Mouse (Mus musculus): ENCODE results near the gene Alcam. TPM values are rescaled to one million over a fixed set of nuclear protein-coding genes. Genes with fewer than 3 reads are reported as not detected.

Gene Alcam
- polyA plus RNA-seq, 1 experiment from 2014 or later = 64.0 TPM

DNA sequence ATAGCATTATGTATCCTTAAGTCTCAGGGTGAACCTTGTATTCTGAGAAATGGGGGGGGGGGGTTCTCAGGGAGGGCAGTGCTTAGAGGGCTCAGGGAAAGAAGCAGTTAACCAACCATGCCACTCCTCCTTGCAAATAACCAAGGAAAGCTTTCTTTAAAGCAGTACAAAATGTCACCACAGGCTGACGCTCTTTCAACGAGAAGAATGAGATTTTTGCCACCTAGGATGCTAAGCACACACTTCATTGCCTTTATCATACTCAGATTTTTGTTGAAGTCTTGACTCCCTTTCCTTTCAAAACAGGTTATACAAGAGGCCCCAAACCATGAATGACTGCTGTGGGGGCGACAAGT lies 4.0 kb downstream of the Alcam start:
- 2% methylated on average over 3 of the region's 3 CpGs for WGBS
- no peak for ATAC-seq (ENCODE audit: low read depth)

GRCm38 (mm10) chr16:52445984-52446383 lies 7.9 kb downstream of the Alcam start:
- WGBS = 93% methylated on average over 3 of the region's 3 CpGs
- H3K4me2 ChIP-seq (ENCODE audit: low read depth, low read length) = no peak overlapping the region
- H3K9ac ChIP-seq (replicated peaks; ENCODE audit: low read depth, low read length) = no peak overlapping the region
- no peaks in the 10 kb centered on the region for H3K27me3 ChIP-seq (ENCODE audit: control insufficient read depth, insufficient read depth, low read length)
- no peak for ATAC-seq (ENCODE audit: low read depth)
- H3K9me3 ChIP-seq (ENCODE audit: control insufficient read depth, low read length) = no peaks in the 10 kb centered on the region
- H3K27ac ChIP-seq (ENCODE audit: low read depth, low read length) = no peak overlapping the region
- H3K4me1 ChIP-seq (ENCODE audit: control insufficient read depth, insufficient read depth, low read length) = no peaks in the 10 kb centered on the region
- no peaks in the 10 kb centered on the region for H3K36me3 ChIP-seq (ENCODE audit: control insufficient read depth, insufficient read depth, low read length)
- no peak overlapping the region for H3K4me3 ChIP-seq (ENCODE audit: low read depth, low read length)

More for the DNA sequence above, 4.0 kb downstream of the Alcam start:
- Histone ChIP-seq H3K36me3 (ENCODE audit: control insufficient read depth, insufficient read depth, low read length) (no peaks in the 10 kb centered on the region), H3K27me3 (ENCODE audit: control insufficient read depth, insufficient read depth, low read length) (peaks cover 2% of the 10 kb centered on the region; the same call in 1 of the 2 replicates), H3K4me3 (ENCODE audit: low read depth, low read length) (peak overlapping the region; percentile 66), H3K4me1 (ENCODE audit: control insufficient read depth, insufficient read depth, low read length) (peaks cover 10% of the 10 kb centered on the region; the same call in 1 of the 2 replicates), H3K9me3 (ENCODE audit: control insufficient read depth, low read length) (no peaks in the 10 kb centered on the region), H3K9ac (replicated peaks; ENCODE audit: low read depth, low read length) (peak overlapping the region; percentile 62; the same call in 1 of the 2 replicates), H3K4me2 (ENCODE audit: low read depth, low read length) (peak overlapping the region; percentile 73), H3K27ac (ENCODE audit: low read depth, low read length) (peak overlapping the region; percentile 29; the same call in 1 of the 2 replicates)

- no peak overlapping the region for H3K27ac ChIP-seq (ENCODE audit: low read depth, low read length)
- H3K9me3 ChIP-seq (ENCODE audit: control insufficient read depth, low read length) = no peaks in the 10 kb centered on the region
- H3K4me1 ChIP-seq (ENCODE audit: control insufficient read depth, insufficient read depth, low read length) = no peaks in the 10 kb centered on the region
- no peak overlapping the region for H3K4me2 ChIP-seq (ENCODE audit: low read depth, low read length)
- ATAC-seq (ENCODE audit: low read depth) = no peak
- WGBS = 61% methylated on average over 9 of the region's 9 CpGs
- H3K9ac ChIP-seq (replicated peaks; ENCODE audit: low read depth, low read length) = no peak overlapping the region
- no peaks in the 10 kb centered on the region for H3K36me3 ChIP-seq (ENCODE audit: control insufficient read depth, insufficient read depth, low read length)
- H3K27me3 ChIP-seq (ENCODE audit: control insufficient read depth, insufficient read depth, low read length) = no peaks in the 10 kb centered on the region
- H3K4me3 ChIP-seq (ENCODE audit: low read depth, low read length) = no peak overlapping the region
Measured at GRCm38 (mm10) chr16:52443635-52444505, 10.0 kb downstream of the Alcam start.

DNA sequence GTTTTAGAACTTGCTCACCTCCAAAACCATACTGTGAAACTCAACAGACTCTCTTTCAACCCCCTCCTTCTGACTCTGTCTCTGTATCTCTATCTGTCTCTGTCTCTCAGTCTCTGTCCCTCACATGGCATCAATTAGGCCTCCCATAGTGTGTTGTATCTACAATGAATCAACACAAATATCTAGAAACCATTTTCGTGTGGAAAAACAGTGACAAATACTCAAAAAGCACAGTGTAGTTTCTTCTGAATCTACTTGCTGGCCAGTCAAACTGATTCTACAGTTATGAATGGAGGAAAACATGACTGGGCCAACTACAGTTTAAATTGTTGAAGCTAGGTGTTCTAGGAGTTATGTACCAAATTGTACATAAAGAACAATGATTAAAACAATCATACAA lies 10.8 kb downstream of the Alcam start:
- WGBS = 75% methylated on average over 1 of the region's 1 CpGs
- Histone ChIP-seq H3K27ac (ENCODE audit: low read depth, low read length) (no peak overlapping the region), H3K27me3 (ENCODE audit: control insufficient read depth, insufficient read depth, low read length) (no peaks in the 10 kb centered on the region), H3K9ac (replicated peaks; ENCODE audit: low read depth, low read length) (no peak overlapping the region), H3K4me3 (ENCODE audit: low read depth, low read length) (no peak overlapping the region), H3K9me3 (ENCODE audit: control insufficient read depth, low read length) (no peaks in the 10 kb centered on the region), H3K36me3 (ENCODE audit: control insufficient read depth, insufficient read depth, low read length) (no peaks in the 10 kb centered on the region), H3K4me1 (ENCODE audit: control insufficient read depth, insufficient read depth, low read length) (no peaks in the 10 kb centered on the region), H3K4me2 (ENCODE audit: low read depth, low read length) (no peak overlapping the region)
- no peak for ATAC-seq (ENCODE audit: low read depth)

DNA sequence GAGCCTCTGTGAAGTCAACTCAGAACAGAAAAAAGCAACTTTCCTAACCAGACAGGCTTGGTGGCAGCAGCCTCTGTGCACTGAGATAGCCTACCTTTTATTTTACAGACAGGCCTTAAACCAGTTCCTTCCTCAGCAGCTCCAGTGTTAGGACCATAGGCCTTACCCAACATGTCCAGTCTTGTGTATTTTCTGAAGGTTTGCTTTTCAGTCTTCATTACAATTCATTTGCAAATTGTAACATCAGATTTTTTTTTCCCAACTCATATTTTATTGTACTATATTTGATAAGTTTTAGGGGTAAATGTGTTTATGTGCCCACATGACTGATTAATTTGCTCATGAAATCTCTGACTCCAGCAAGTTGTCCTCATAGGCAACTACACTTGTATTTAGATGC lies 14.3 kb downstream of the Alcam start:
- no peak for ATAC-seq (ENCODE audit: low read depth)
- Histone ChIP-seq H3K4me1 (ENCODE audit: control insufficient read depth, insufficient read depth, low read length) (no peaks in the 10 kb centered on the region), H3K4me2 (ENCODE audit: low read depth, low read length) (no peak overlapping the region), H3K9ac (replicated peaks; ENCODE audit: low read depth, low read length) (no peak overlapping the region), H3K9me3 (ENCODE audit: control insufficient read depth, low read length) (no peaks in the 10 kb centered on the region), H3K36me3 (ENCODE audit: control insufficient read depth, insufficient read depth, low read length) (no peaks in the 10 kb centered on the region), H3K4me3 (ENCODE audit: low read depth, low read length) (no peak overlapping the region), H3K27me3 (ENCODE audit: control insufficient read depth, insufficient read depth, low read length) (no peaks in the 10 kb centered on the region), H3K27ac (ENCODE audit: low read depth, low read length) (no peak overlapping the region)

- no peak overlapping the region for H3K9ac ChIP-seq (replicated peaks; ENCODE audit: low read depth, low read length)
- no peaks in the 10 kb centered on the region for H3K4me1 ChIP-seq (ENCODE audit: control insufficient read depth, insufficient read depth, low read length)
- ATAC-seq (ENCODE audit: low read depth) = no peak
- H3K4me2 ChIP-seq (ENCODE audit: low read depth, low read length) = no peak overlapping the region
- no peaks in the 10 kb centered on the region for H3K36me3 ChIP-seq (ENCODE audit: control insufficient read depth, insufficient read depth, low read length)
- no peak overlapping the region for H3K4me3 ChIP-seq (ENCODE audit: low read depth, low read length)
- no peak overlapping the region for H3K27ac ChIP-seq (ENCODE audit: low read depth, low read length)
- H3K9me3 ChIP-seq (ENCODE audit: control insufficient read depth, low read length) = no peaks in the 10 kb centered on the region
- WGBS = 87% methylated on average over 6 of the region's 6 CpGs
- no peaks in the 10 kb centered on the region for H3K27me3 ChIP-seq (ENCODE audit: control insufficient read depth, insufficient read depth, low read length)
Measured at GRCm38 (mm10) chr16:52439007-52439406, 14.9 kb downstream of the Alcam start.

- no peak for ATAC-seq (ENCODE audit: low read depth)
- H3K27me3 ChIP-seq (ENCODE audit: control insufficient read depth, insufficient read depth, low read length) = no peaks in the 10 kb centered on the region
- H3K36me3 ChIP-seq (ENCODE audit: control insufficient read depth, insufficient read depth, low read length) = no peaks in the 10 kb centered on the region
- 73% methylated on average over 6 of the region's 6 CpGs for WGBS
- H3K4me3 ChIP-seq (ENCODE audit: low read depth, low read length) = no peak overlapping the region
- no peaks in the 10 kb centered on the region for H3K4me1 ChIP-seq (ENCODE audit: control insufficient read depth, insufficient read depth, low read length)
- H3K27ac ChIP-seq (ENCODE audit: low read depth, low read length) = no peak overlapping the region
- no peak overlapping the region for H3K4me2 ChIP-seq (ENCODE audit: low read depth, low read length)
- H3K9me3 ChIP-seq (ENCODE audit: control insufficient read depth, low read length) = no peaks in the 10 kb centered on the region
- H3K9ac ChIP-seq (replicated peaks; ENCODE audit: low read depth, low read length) = no peak overlapping the region
Measured at GRCm38 (mm10) chr16:52438216-52438904, 15.5 kb downstream of the Alcam start.

- Histone ChIP-seq H3K36me3 (ENCODE audit: control insufficient read depth, insufficient read depth, low read length) (no peaks in the 10 kb centered on the region), H3K9me3 (ENCODE audit: control insufficient read depth, low read length) (no peaks in the 10 kb centered on the region), H3K9ac (replicated peaks; ENCODE audit: low read depth, low read length) (no peak overlapping the region), H3K4me1 (ENCODE audit: control insufficient read depth, insufficient read depth, low read length) (no peaks in the 10 kb centered on the region), H3K4me3 (ENCODE audit: low read depth, low read length) (no peak overlapping the region), H3K4me2 (ENCODE audit: low read depth, low read length) (no peak overlapping the region), H3K27ac (ENCODE audit: low read depth, low read length) (no peak overlapping the region), H3K27me3 (ENCODE audit: control insufficient read depth, insufficient read depth, low read length) (no peaks in the 10 kb centered on the region)
- WGBS = 68% methylated on average over 11 of the region's 11 CpGs
- no peak for ATAC-seq (ENCODE audit: low read depth)
Measured at GRCm38 (mm10) chr16:52433189-52433588, 20.7 kb downstream of the Alcam start.

- H3K4me2 ChIP-seq (ENCODE audit: low read depth, low read length) = no peak overlapping the region
- H3K9ac ChIP-seq (replicated peaks; ENCODE audit: low read depth, low read length) = no peak overlapping the region
- no peaks in the 10 kb centered on the region for H3K27me3 ChIP-seq (ENCODE audit: control insufficient read depth, insufficient read depth, low read length)
- no peaks in the 10 kb centered on the region for H3K9me3 ChIP-seq (ENCODE audit: control insufficient read depth, low read length)
- H3K4me1 ChIP-seq (ENCODE audit: control insufficient read depth, insufficient read depth, low read length) = no peaks in the 10 kb centered on the region
- ATAC-seq (ENCODE audit: low read depth) = no peak
- H3K27ac ChIP-seq (ENCODE audit: low read depth, low read length) = no peak overlapping the region
- WGBS = 86% methylated on average over 1 of the region's 1 CpGs
- H3K4me3 ChIP-seq (ENCODE audit: low read depth, low read length) = no peak overlapping the region
- H3K36me3 ChIP-seq (ENCODE audit: control insufficient read depth, insufficient read depth, low read length) = no peaks in the 10 kb centered on the region
Measured at GRCm38 (mm10) chr16:52432072-52432471, 21.8 kb downstream of the Alcam start.

Measured in neural tube, embryonic 14.5 days (tissue).